Mouse (Mus musculus) stomach, postnatal 0 days (tissue): ENCODE results near the gene Nf1.

Experiments
- CTCF ChIP-seq: IDR thresholded peaks from 2 replicates; pipeline ENCODE4 v1.5.1; 2016; ENCODE audit warnings: antibody characterized with exemption, low read depth, mild to moderate bottlenecking, moderate library complexity
- EP300 ChIP-seq: optimal IDR thresholded peaks from 2 replicates; pipeline ENCODE3; 2016; ENCODE audit warnings: antibody characterized with exemption

- TF ChIP-seq CTCF = no peak
- no peak for TF ChIP-seq EP300
These were observed 283.5 kb downstream of the Nf1 start for GRCm38 (mm10) chr11:79623029-79623428.
